Mouse (Mus musculus): ENCODE data around the gene Nbeal1. TPM values are rescaled to one million over a fixed set of nuclear protein-coding genes. Genes with fewer than 3 reads are reported as not detected.

Nbeal1 gene
- total RNA-seq, 1 experiment = 14.9 TPM

DNA sequence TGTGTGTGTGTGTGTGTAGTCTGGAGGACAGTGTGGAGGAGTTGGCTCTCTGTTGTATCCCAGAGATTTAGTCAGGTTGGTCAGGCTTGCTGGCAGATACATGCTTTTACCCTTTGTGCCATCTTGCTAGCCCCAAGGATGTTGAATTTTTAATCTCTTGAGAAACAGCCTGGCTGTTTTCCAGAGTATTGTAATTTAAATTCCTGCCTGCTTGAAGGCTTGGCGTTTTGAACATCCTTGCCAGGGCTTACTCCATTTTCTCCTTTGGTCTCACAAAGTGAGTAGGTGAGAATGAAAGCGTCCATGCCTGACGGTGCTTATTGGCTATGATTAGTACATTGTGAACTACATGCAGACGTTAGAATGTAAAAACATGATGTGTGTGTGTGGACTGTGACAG, 18.6 kb downstream of the Nbeal1 start:
- in situ Hi-C loops (cut with MboI; ENCODE audit: low sequenced_read_pairs in 2 of 2, unreplicated experiment in 2 of 2) = no loop called here
- H3K4me3 ChIP-seq (ENCODE audit: insufficient read depth in 1 of 2, low read depth in 1 of 2, low read length in 2 of 2, poor library complexity in 1 of 2, severe bottlenecking in 1 of 2) = no peak overlapping the region
- H3K4me1 ChIP-seq (ENCODE audit: control insufficient read depth in 2 of 2, insufficient read depth in 2 of 2, low read length in 2 of 2, poor library complexity in 1 of 2) = no peaks in the 10 kb centered on the region
- no peak for DNase-seq (ENCODE audit: low read depth, low spot score)
- no peak overlapping the region for H3K27ac ChIP-seq (ENCODE audit: insufficient read depth, low read depth, low read length, poor library complexity, severe bottlenecking)
- TF ChIP-seq HCFC1 (IDR thresholded peaks at IDR 0.05; ENCODE audit: borderline replicate concordance, insufficient read depth, low read length) = no peak
- no peak for TF ChIP-seq CHD2 (IDR thresholded peaks at IDR 0.05; ENCODE audit: low read depth, low read length)
- no peak for TF ChIP-seq MAFK (IDR thresholded peaks at IDR 0.05; ENCODE audit: insufficient read depth, low read depth, low read length)
- no peak for TF ChIP-seq ZC3H11A (IDR thresholded peaks at IDR 0.05; ENCODE audit: borderline replicate concordance, low read depth, low read length)
- TF ChIP-seq ZNF384 (IDR thresholded peaks at IDR 0.05; ENCODE audit: low read depth, low read length) = no peak
- H3K36me3 ChIP-seq (ENCODE audit: control insufficient read depth, insufficient read depth, low read length, poor library complexity, severe bottlenecking) = peaks cover 8% of the 10 kb centered on the region; the same call in 1 of the 2 replicates
- no peaks in the 10 kb centered on the region for H3K9me3 ChIP-seq (ENCODE audit: control insufficient read depth, insufficient read depth, low read depth, low read length)
- no peak overlapping the region for H3K9ac ChIP-seq (ENCODE audit: insufficient read depth, low read depth, low read length, poor library complexity, severe bottlenecking)

DNA sequence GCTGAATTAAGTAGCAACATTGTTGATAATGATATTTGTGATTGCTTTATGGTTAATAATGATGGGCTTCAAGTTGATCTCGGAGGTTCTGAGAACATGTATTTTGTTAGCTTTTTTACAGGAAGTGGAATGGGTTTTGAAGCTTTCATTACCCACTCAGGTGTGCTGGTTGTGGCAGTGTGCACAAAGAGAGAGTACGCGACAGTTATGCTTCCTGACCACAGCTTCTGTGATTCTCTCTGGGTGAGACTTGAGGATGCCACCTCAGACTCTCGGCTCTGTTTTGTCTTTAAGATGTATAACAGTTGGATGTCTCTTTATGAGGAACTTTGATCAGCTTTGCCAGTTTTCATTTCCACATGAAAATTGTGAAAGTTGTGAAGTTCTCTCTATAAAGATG, 55.9 kb downstream of the Nbeal1 start:
- DNase-seq (ENCODE audit: low read depth, low spot score) = no peak
- no peak overlapping the region for H3K9ac ChIP-seq (ENCODE audit: insufficient read depth, low read depth, low read length, poor library complexity, severe bottlenecking)
- H3K27ac ChIP-seq (ENCODE audit: insufficient read depth, low read depth, low read length, poor library complexity, severe bottlenecking) = no peak overlapping the region
- TF ChIP-seq HCFC1 (IDR thresholded peaks at IDR 0.05; ENCODE audit: borderline replicate concordance, insufficient read depth, low read length) = no peak
- in situ Hi-C loops (cut with MboI; ENCODE audit: low sequenced_read_pairs in 2 of 2, unreplicated experiment in 2 of 2) = no loop called here
- no peaks in the 10 kb centered on the region for H3K36me3 ChIP-seq (ENCODE audit: control insufficient read depth, insufficient read depth, low read length, poor library complexity, severe bottlenecking)
- H3K4me1 ChIP-seq (ENCODE audit: control insufficient read depth in 2 of 2, insufficient read depth in 2 of 2, low read length in 2 of 2, poor library complexity in 1 of 2) = no peaks in the 10 kb centered on the region
- no peak overlapping the region for H3K4me3 ChIP-seq (ENCODE audit: insufficient read depth in 1 of 2, low read depth in 1 of 2, low read length in 2 of 2, poor library complexity in 1 of 2, severe bottlenecking in 1 of 2)
- H3K9me3 ChIP-seq (ENCODE audit: control insufficient read depth, insufficient read depth, low read depth, low read length) = no peaks in the 10 kb centered on the region

DNA sequence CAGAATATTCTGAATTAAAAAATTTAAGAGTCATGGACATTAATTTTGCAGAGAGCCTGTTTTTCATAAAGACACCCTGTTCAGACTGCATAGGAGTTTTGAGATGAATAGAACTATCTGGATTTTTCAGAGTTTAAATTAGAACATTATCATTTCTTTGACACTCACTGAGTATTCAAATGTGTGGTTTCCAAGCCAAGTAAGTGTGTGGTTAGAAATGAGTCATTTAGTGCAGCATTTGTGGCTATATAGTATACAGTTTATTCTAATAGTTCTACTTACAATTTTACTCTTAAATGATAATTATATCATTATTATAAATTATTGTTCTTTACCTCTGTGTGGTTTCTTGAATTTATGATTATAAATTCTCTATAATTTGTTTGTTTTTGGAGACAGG, 60.0 kb downstream of the Nbeal1 start:
- no peak for DNase-seq (ENCODE audit: low read depth, low spot score)
- Histone ChIP-seq H3K9me3 (ENCODE audit: control insufficient read depth, insufficient read depth, low read depth, low read length) (no peaks in the 10 kb centered on the region), H3K27ac (ENCODE audit: insufficient read depth, low read depth, low read length, poor library complexity, severe bottlenecking) (no peak overlapping the region), H3K4me1 (ENCODE audit: control insufficient read depth in 2 of 2, insufficient read depth in 2 of 2, low read length in 2 of 2, poor library complexity in 1 of 2) (no peaks in the 10 kb centered on the region), H3K36me3 (ENCODE audit: control insufficient read depth, insufficient read depth, low read length, poor library complexity, severe bottlenecking) (no peaks in the 10 kb centered on the region), H3K9ac (ENCODE audit: insufficient read depth, low read depth, low read length, poor library complexity, severe bottlenecking) (no peak overlapping the region), H3K4me3 (ENCODE audit: insufficient read depth in 1 of 2, low read depth in 1 of 2, low read length in 2 of 2, poor library complexity in 1 of 2, severe bottlenecking in 1 of 2) (no peak overlapping the region)
- no peak for TF ChIP-seq HCFC1 (IDR thresholded peaks at IDR 0.05; ENCODE audit: borderline replicate concordance, insufficient read depth, low read length)
- no peak for TF ChIP-seq CHD2 (IDR thresholded peaks at IDR 0.05; ENCODE audit: low read depth, low read length)
- no peak for TF ChIP-seq MAFK (IDR thresholded peaks at IDR 0.05; ENCODE audit: insufficient read depth, low read depth, low read length)
- no peak for TF ChIP-seq ZC3H11A (IDR thresholded peaks at IDR 0.05; ENCODE audit: borderline replicate concordance, low read depth, low read length)
- in situ Hi-C loops (cut with MboI; ENCODE audit: low sequenced_read_pairs in 2 of 2, unreplicated experiment in 2 of 2) = no loop called here

DNA sequence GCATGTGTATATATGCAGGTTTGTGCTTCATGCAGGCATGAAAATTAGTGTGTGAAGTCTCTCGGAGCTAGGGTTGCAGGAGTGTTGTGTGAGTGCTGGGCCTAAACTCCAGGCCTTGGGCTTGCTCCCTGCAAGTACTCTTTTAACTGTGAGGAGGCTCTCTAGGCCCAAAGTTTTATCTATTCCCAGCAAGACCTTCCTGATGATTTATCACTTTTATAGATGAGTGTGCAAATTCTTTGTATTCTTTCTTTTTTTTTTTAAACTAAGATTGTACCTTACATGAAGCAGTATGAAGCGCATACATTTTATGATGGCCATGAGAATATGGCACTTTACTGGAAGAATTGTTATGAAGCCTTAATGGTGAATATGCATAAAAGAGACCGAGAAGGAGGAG, 87.7 kb downstream of the Nbeal1 start:
- Histone ChIP-seq H3K9me3 (ENCODE audit: control insufficient read depth, insufficient read depth, low read depth, low read length) (no peaks in the 10 kb centered on the region), H3K36me3 (ENCODE audit: control insufficient read depth, insufficient read depth, low read length, poor library complexity, severe bottlenecking) (peaks cover 2% of the 10 kb centered on the region; the same call in 1 of the 2 replicates), H3K4me1 (ENCODE audit: control insufficient read depth in 2 of 2, insufficient read depth in 2 of 2, low read length in 2 of 2, poor library complexity in 1 of 2) (no peaks in the 10 kb centered on the region), H3K9ac (ENCODE audit: insufficient read depth, low read depth, low read length, poor library complexity, severe bottlenecking) (no peak overlapping the region), H3K4me3 (ENCODE audit: insufficient read depth in 1 of 2, low read depth in 1 of 2, low read length in 2 of 2, poor library complexity in 1 of 2, severe bottlenecking in 1 of 2) (no peak overlapping the region), H3K27ac (ENCODE audit: insufficient read depth, low read depth, low read length, poor library complexity, severe bottlenecking) (no peak overlapping the region)
- in situ Hi-C loops (cut with MboI; ENCODE audit: low sequenced_read_pairs in 2 of 2, unreplicated experiment in 2 of 2) = no loop called here
- DNase-seq (ENCODE audit: low read depth, low spot score) = no peak
- TF ChIP-seq ZC3H11A (IDR thresholded peaks at IDR 0.05; ENCODE audit: borderline replicate concordance, low read depth, low read length) (no peak), CHD2 (IDR thresholded peaks at IDR 0.05; ENCODE audit: low read depth, low read length) (no peak), MAFK (IDR thresholded peaks at IDR 0.05; ENCODE audit: insufficient read depth, low read depth, low read length) (no peak), ZNF384 (IDR thresholded peaks at IDR 0.05; ENCODE audit: low read depth, low read length) (no peak), HCFC1 (IDR thresholded peaks at IDR 0.05; ENCODE audit: borderline replicate concordance, insufficient read depth, low read length) (no peak)

DNA sequence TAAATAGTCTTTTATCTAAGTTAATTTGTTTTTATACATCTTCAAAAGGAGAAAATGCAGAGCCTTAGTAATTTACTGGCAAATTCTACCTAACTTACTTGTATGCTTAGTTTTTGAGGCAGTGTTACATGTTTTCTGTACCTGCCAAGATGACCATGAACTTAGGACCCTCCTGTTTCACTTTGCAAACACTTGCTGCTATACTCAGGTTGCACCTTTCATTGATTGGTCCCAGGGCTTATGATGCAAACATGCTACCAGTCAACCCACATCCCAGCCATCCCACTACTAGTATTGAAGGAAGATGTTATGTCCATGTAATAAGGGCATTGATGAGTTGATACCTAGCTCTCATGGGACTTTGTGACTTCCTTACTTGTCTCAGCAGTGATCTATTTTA, 88.9 kb downstream of the Nbeal1 start:
- H3K27ac ChIP-seq (ENCODE audit: insufficient read depth, low read depth, low read length, poor library complexity, severe bottlenecking) = no peak overlapping the region
- H3K4me3 ChIP-seq (ENCODE audit: insufficient read depth in 1 of 2, low read depth in 1 of 2, low read length in 2 of 2, poor library complexity in 1 of 2, severe bottlenecking in 1 of 2) = no peak overlapping the region
- in situ Hi-C loops (cut with MboI; ENCODE audit: low sequenced_read_pairs in 2 of 2, unreplicated experiment in 2 of 2) = no loop called here
- H3K9me3 ChIP-seq (ENCODE audit: control insufficient read depth, insufficient read depth, low read depth, low read length) = no peaks in the 10 kb centered on the region
- H3K9ac ChIP-seq (ENCODE audit: insufficient read depth, low read depth, low read length, poor library complexity, severe bottlenecking) = no peak overlapping the region
- no peak for TF ChIP-seq ZC3H11A (IDR thresholded peaks at IDR 0.05; ENCODE audit: borderline replicate concordance, low read depth, low read length)
- no peak for TF ChIP-seq HCFC1 (IDR thresholded peaks at IDR 0.05; ENCODE audit: borderline replicate concordance, insufficient read depth, low read length)
- TF ChIP-seq MAFK (IDR thresholded peaks at IDR 0.05; ENCODE audit: insufficient read depth, low read depth, low read length) = no peak
- no peak for TF ChIP-seq ZNF384 (IDR thresholded peaks at IDR 0.05; ENCODE audit: low read depth, low read length)
- TF ChIP-seq CHD2 (IDR thresholded peaks at IDR 0.05; ENCODE audit: low read depth, low read length) = no peak
- DNase-seq (ENCODE audit: low read depth, low spot score) = no peak
- H3K36me3 ChIP-seq (ENCODE audit: control insufficient read depth, insufficient read depth, low read length, poor library complexity, severe bottlenecking) = no peaks in the 10 kb centered on the region; the same call in 1 of the 2 replicates
- H3K4me1 ChIP-seq (ENCODE audit: control insufficient read depth in 2 of 2, insufficient read depth in 2 of 2, low read length in 2 of 2, poor library complexity in 1 of 2) = no peaks in the 10 kb centered on the region
